Comparison of ENCODE assay signal across 42 mouse cellular contexts in the genomic region with DNA sequence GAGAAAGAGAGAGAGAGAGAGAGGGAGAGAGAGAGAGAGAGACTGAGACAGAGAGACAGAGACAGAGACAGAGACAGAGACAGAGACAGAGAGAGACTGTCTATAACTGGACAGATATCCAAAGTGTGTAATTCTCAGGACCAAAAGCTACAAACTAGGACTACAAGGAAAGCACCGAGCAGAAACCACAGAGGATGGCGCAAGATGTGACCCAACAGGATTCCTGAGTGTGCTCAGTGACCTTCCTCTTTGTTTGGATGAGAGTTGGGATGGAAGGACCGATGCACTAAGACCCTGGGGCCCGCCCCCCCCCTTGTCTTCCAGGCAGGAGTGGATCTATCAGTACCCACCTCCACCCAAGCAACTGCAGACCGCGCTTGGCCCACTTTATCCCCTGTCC. TPM values are rescaled to one million over a fixed set of nuclear protein-coding genes. Genes with fewer than 3 reads are reported as not detected.
"Had no signal": no experiment of that assay in that cellular context is flagged by ENCODE, and none has a peak within 500 bp of the region (broad histone marks: within the 10 kb centered on the region; RNA-seq: fewer than 3 reads in every experiment).

No protein-coding gene starts in this region.

- DNase-seq: heart, postnatal 10 days; heart, postnatal 14 days; heart, postnatal 36 days; heart, postnatal 4 days; kidney, adult 11 months; kidney, adult 18-20 months; kidney, adult 2 months; kidney, adult 8-10 months; kidney, adult 9 months; kidney, postnatal 10 days; kidney, postnatal 14 days; kidney, postnatal 25 days; kidney, postnatal 4 days; layer of hippocampus, adult 9-11 months; layer of hippocampus, postnatal 36 days had no signal

- H3K36me3 ChIP-seq: heart, embryonic 10.5 days; heart, embryonic 12.5 days; heart, embryonic 13.5 days; heart, embryonic 15.5 days; hindbrain, embryonic 10.5 days; hindbrain, embryonic 12.5 days; hindbrain, embryonic 13.5 days; hindbrain, embryonic 15.5 days; intestine, embryonic 15.5 days; kidney, embryonic 15.5 days had no signal

- H3K9me3 ChIP-seq: heart, embryonic 10.5 days; heart, embryonic 12.5 days; heart, embryonic 13.5 days; heart, embryonic 15.5 days; hindbrain, embryonic 10.5 days; hindbrain, embryonic 12.5 days; hindbrain, embryonic 13.5 days; hindbrain, embryonic 15.5 days; intestine, embryonic 15.5 days; kidney, embryonic 15.5 days had no signal

- H3K4me3 ChIP-seq: heart, embryonic 10.5 days; heart, embryonic 12.5 days; heart, embryonic 13.5 days; heart, embryonic 15.5 days; hindbrain, embryonic 10.5 days; hindbrain, embryonic 12.5 days; hindbrain, embryonic 13.5 days; hindbrain, embryonic 15.5 days; intestine, embryonic 15.5 days; kidney, embryonic 15.5 days; layer of hippocampus, adult 2 months had no signal

- H3K4me2 ChIP-seq: heart, embryonic 11.5 days; heart, embryonic 12.5 days; heart, embryonic 13.5 days; heart, embryonic 15.5 days; hindbrain, embryonic 12.5 days; hindbrain, embryonic 13.5 days; hindbrain, embryonic 14.5 days; hindbrain, embryonic 15.5 days; intestine, embryonic 15.5 days; kidney, embryonic 15.5 days had no signal

- H3K9ac ChIP-seq: heart, embryonic 12.5 days; heart, embryonic 13.5 days; heart, embryonic 15.5 days; hindbrain, embryonic 12.5 days; hindbrain, embryonic 13.5 days; hindbrain, embryonic 14.5 days; hindbrain, embryonic 15.5 days; intestine, embryonic 15.5 days; kidney, embryonic 15.5 days had no signal

- H3K27ac ChIP-seq: heart, embryonic 10.5 days; heart, embryonic 13.5 days; heart, embryonic 15.5 days; hindbrain, embryonic 10.5 days; hindbrain, embryonic 12.5 days; hindbrain, embryonic 13.5 days; hindbrain, embryonic 14.5 days; hindbrain, embryonic 15.5 days; hindbrain, postnatal 0 days; intestine, embryonic 15.5 days; kidney, embryonic 15.5 days; kidney, postnatal 0 days; layer of hippocampus, adult 2 months had no signal

- H3K4me1 ChIP-seq: intestine, embryonic 15.5 days had no signal

- ATAC-seq: hindbrain, embryonic 16.5 days; hindbrain, postnatal 0 days; inflammation-experienced regulatory T-cells, adult 6 months; intestine, embryonic 15.5 days; intestine, embryonic 16.5 days; intestine, postnatal 0 days had no signal

- H3K27me3 ChIP-seq: heart, embryonic 12.5 days; heart, embryonic 13.5 days; heart, embryonic 15.5 days; hindbrain, embryonic 12.5 days; hindbrain, embryonic 13.5 days; hindbrain, embryonic 15.5 days; intestine, embryonic 15.5 days had no signal

RNA-seq across cellular contexts. Expression of gene Aipl1, which starts 31.8 kb away (rescaled TPM):
- total RNA-seq: heart, postnatal 14 days; heart, postnatal 25 days; heart, postnatal 36 days; hindbrain, postnatal 0 days; layer of hippocampus, adult 18-20 months; layer of hippocampus, adult 2 months; layer of hippocampus, adult 8-10 months; layer of hippocampus, postnatal 10 days; layer of hippocampus, postnatal 25 days; layer of hippocampus, postnatal 36 days; left cerebral cortex, adult 18-20 months had no signal
- polyA plus RNA-seq: hindbrain, embryonic 11.5 days; hindbrain, embryonic 14.5 days; kidney, adult 2 months; large intestine, adult 2 months had no signal

RNA-seq across cellular contexts. Expression of gene Pimreg, which starts 36.3 kb away (rescaled TPM):
- total RNA-seq: layer of hippocampus, adult 18-20 months; left cerebral cortex, adult 18-20 months had no signal
